Mouse (Mus musculus) left cerebral cortex, adult 2 months (tissue): ENCODE measurements around the gene Gm9733. TPM values are rescaled to one million over a fixed set of nuclear protein-coding genes. Genes with fewer than 3 reads are reported as not detected.
A peak's percentile ranks its signal among the peaks of the same experiment; 100 is the strongest.
"Not testable (repeated sequence)": the region's sequence is repeated elsewhere in the genome, so short reads cannot be mapped to it uniquely, and the experiment has no call there.

Source experiments
- DNase-seq, 2 experiments: peaks; one replicate each; pipeline ENCODE4 v3.0.0; 2021 to 2022; ENCODE audit warnings: low spot score in 2 of 2, mixed read lengths in 1 of 2; ENCODE audit errors: extremely low spot score in 1 of 2
- H3K27ac ChIP-seq: fragments of 200-600 bp; 2 replicates; pipeline ENCODE4 v1.8.1; 2022
- H3K4me3 ChIP-seq: fragments of 200-600 bp; 2 replicates; pipeline ENCODE4 v1.8.1; 2022
- CTCF ChIP-seq: fragments of 200-600 bp; IDR thresholded peaks from 2 replicates; pipeline ENCODE4 v1.8.1; 2022; ENCODE audit warnings: antibody characterized with exemption, mild to moderate bottlenecking, moderate library complexity
- intact Hi-C: fragments of 180-260 bp; cut with DNase I; formaldehyde crosslinking; loops from one replicate; pipeline ENCODE4 v1.15.1; 2025
- long read RNA-seq, 2 experiments: library from polyadenylated mRNA; stranded (forward); transcript quantifications; one replicate each; pipeline ENCODE4 v2.0.0; 2021; ENCODE audit warnings: borderline mapping rate in 2 of 2
- total RNA-seq, 2 experiments: library from RNA; stranded (reverse); gene quantifications; 2 replicates each; pipeline ENCODE4 v1.2.3; 2021

Gm9733 gene
- not detected for total RNA-seq
- long read RNA-seq, experiment 1 = 0 reads
- long read RNA-seq, experiment 2 = 0 reads

DNA sequence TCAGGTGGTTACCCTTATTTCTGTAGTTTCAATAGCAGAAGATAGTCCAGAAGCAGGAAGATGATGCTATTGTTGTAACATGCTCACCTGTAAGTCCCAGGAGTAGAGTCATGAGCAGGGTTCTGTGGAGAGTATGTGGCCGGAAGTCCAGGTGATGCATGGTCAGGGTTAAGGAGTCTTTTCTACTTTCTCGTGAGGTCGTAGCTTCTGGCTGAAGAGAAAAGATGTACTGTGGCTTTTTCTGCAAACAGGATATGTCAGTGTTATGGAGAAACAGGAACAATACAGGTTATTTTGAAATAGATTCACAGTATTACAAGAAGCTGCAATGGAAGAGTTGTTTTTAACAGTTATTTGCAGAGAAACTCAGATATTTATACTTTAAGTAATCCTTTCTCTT lies at the start of gene Gm9733:
Gene Gm9733, minus strand, starts transcription at position 240 of the 400 bp plus-strand sequence.
- no peak within 1 kb of the TSS for H3K27ac ChIP-seq
- no peak for DNase-seq
- no peak for TF ChIP-seq CTCF
- no peak within 1 kb of the TSS for H3K4me3 ChIP-seq
- intact Hi-C loops = no loop called here

DNA sequence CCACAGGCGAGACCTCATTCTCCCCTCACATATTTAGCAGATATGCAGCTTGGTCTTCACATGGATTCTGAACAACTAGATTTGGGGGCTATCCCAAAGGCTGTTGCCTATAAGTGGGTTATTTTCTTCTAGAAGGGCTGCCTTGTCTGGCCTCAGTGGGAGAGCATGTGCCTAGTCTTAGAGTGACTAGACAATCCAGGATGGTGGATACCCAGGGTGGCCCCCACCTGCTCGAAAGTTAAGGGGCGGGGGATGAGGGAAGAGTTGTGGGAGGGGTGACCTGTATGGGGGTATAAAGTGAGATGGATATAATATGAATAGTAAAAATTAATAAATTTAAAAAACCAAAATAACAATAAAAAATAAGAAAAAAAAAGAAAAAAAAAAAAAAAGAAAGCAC lies 23.6 kb upstream of the Gm9733 start:
- DNase-seq, H3K4me3 ChIP-seq, H3K27ac ChIP-seq, intact Hi-C loops: not testable (repeated sequence)

DNA sequence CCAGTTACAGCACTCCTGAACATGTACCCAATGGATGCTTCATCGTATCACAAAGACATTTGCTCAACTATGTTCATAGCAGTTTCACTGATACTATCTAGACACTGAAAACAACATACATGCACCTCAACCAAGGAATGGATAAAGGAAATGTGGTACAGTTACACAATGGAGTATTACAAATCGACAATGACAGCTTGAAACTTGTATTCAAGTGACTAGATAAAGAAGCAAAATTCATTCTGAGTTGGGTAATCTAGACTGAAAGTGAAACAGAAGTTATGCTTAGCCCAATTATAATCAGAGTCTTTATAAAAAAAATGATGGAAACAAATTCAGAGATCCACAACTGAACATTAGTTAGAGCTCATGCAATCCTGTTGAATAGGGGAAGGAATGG lies 18.2 kb upstream of the Gm9733 start:
- H3K27ac ChIP-seq, H3K4me3 ChIP-seq, DNase-seq, intact Hi-C loops: not testable (repeated sequence)

DNA sequence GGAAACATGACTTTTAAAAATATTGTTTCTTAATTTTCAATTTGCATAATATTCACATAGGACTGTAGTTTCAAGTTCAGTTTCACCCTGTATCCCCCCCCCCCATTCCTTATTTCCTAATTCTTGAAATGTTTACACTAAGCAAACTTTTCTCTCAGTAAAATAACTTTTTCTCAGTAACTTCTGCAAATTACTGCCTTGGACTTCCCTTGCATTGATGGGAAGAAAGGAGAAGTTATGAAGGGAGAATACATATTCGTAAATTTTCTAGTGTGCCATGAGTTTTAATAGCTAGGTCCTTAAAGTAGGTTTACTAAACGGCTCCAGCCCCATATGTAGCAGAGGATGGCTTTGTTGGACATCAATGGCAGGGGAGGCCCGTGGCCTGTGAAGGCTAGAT lies 13.5 kb upstream of the Gm9733 start:
- H3K4me3 ChIP-seq, intact Hi-C loops, H3K27ac ChIP-seq, DNase-seq: not testable (repeated sequence)

DNA sequence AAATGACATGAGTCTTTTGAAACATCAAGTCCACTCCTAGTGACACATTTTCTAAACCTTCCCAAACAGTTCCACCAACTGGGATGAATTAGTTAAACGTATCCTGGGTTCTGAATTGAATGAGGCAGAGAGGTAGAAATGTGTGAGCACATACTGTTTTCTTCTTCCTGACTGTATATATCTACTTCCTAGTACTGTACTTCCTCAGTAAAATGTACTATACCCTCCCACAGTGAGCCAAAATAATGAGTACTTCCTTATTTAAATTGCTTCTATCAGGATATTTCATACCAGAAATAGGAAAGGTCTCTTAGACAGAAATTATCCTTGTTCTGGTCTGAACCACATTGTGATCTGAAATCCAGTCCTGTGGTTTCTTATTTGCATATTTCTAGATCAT lies 8.2 kb upstream of the Gm9733 start:
- intact Hi-C loops = no loop called here
- H3K27ac ChIP-seq = no peak overlapping the region
- TF ChIP-seq CTCF = no peak
- no peak for DNase-seq
- no peak overlapping the region for H3K4me3 ChIP-seq

GRCm38 (mm10) chr3:15334182-15334581 lies 2.1 kb upstream of the Gm9733 start:
- no peak for TF ChIP-seq CTCF
- no peak overlapping the region for H3K27ac ChIP-seq
- intact Hi-C loops = no loop called here
- no peak overlapping the region for H3K4me3 ChIP-seq
- DNase-seq = no peak

- no peak for DNase-seq
- H3K27ac ChIP-seq = no peak overlapping the region
- no peak for TF ChIP-seq CTCF
- H3K4me3 ChIP-seq = no peak overlapping the region
- intact Hi-C loops = no loop called here
Observed at GRCm38 (mm10) chr3:15331545-15331944, 557 bp downstream of the Gm9733 start.

DNA sequence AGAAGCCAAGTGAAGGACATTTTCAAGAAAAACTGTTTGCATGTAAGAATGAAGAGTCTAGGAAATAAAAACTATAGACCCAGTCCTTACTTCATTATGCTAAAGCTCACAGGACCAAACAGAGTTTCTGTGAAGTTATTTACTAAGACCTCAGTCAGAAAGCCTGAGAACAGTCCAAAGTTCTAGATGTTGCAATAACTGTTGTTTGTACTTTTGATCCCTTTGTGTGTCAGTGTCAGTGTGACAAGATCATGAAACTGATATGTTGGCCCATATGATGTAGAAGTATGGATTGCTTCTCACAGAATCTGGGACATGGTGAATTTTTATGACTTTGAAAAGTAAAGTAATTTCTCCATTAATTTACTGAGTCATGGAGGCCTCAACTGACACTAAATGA lies 2.6 kb downstream of the Gm9733 start:
- Histone ChIP-seq H3K4me3 (no peak overlapping the region), H3K27ac (no peak overlapping the region)
- intact Hi-C loops = loop anchor here (5.0 kb wide), 1 partner anchor 128 kb away; no protein-coding TSS in a partner anchor
- no peak for DNase-seq
- no peak for TF ChIP-seq CTCF

DNA sequence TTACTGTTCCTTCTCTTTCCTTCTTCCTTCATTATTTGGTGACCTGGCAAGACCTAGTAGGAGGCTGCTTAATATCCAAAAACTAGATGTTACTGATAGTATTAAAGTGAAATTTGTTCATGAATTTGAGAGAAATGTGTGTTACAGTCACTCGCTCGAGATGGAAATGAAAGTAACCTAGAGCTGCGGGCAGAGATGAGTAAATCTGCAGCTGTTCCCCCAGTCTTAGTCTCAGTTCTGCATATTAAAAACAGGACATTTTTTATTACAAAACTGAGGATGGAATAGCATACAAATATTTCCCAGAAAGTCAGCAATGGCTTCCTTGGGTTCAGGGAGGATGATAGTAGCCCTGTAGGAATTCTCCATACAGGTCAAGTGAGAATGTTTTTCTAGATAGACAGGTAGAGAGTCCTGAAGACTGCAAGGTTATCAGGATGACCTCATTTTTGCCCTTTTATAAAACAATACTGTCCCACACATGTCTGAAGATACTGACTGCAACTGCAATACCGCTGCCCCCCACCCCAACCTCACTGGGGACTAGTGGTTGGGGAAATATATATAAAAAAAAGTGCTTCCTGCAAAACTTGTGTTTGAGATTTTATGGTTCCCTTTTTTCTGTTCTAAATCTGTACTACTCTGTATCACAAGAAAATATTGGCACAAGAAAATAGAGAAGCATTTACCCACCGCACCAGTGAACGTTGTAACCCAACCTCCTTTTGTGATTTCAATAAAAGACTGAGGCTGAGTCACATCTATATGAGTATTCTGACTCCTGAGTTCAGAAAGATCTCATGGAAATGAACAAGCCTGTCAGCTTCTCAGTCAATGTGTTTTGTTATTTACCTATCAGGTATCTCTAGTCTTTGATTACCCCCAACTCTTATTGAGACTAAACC lies 47.4 kb downstream of the Gm9733 start:
- no peak for DNase-seq
- intact Hi-C loops = no loop called here

GRCm38 (mm10) chr3:15275899-15276526 lies 56.1 kb downstream of the Gm9733 start:
- no peak overlapping the region for H3K4me3 ChIP-seq
- intact Hi-C loops = no loop called here
- no peak for DNase-seq
- no peak for TF ChIP-seq CTCF
- H3K27ac ChIP-seq = no peak overlapping the region

More for the DNA sequence above, 47.4 kb downstream of the Gm9733 start:
- TF ChIP-seq CTCF = no peak
- Histone ChIP-seq H3K27ac (no peak overlapping the region), H3K4me3 (no peak overlapping the region)

GRCm38 (mm10) chr3:15264450-15264849 lies 67.7 kb downstream of the Gm9733 start:
- DNase-seq = no peak
- Histone ChIP-seq H3K4me3 (no peak overlapping the region), H3K27ac (no peak overlapping the region)
- intact Hi-C loops = loop anchor here (2.0 kb wide), 1 partner anchor 778 kb away; no protein-coding TSS in a partner anchor
- peak; percentile 71 for TF ChIP-seq CTCF

DNA sequence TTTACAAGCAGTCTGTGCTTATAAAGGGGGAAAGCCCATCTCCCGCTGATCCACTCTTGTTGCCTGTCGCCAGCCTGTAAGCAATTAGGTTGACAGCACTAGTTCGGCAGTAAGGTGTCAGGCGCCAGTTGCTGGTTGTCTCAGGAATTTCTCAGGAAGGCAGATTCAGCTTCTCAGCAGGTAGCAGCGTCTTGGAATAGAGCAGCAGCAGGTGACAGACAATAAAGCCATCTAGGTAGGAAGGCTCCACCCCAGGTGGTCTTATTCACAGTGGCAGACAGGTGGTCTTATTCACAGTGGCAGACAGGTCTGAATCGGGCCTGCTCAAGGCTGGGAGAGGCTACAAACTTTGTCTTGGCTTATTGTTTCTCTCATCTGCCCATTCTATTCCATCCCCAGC lies 76.4 kb downstream of the Gm9733 start:
- DNase-seq = no peak
- Histone ChIP-seq H3K4me3 (no peak overlapping the region), H3K27ac (no peak overlapping the region)
- intact Hi-C loops = no loop called here
- TF ChIP-seq CTCF = no peak

Other genes with a start within 250 kb of the Gm9733 start
- gene Sirpb1a, start 94.2 kb upstream of the Gm9733 start, total RNA-seq = not detected
- not detected for gene Sirpb1b, start 242.8 kb upstream of the Gm9733 start, total RNA-seq